Mouse (Mus musculus) bone marrow macrophage, adult 2 months (primary cell): ENCODE data around the gene Smarcc1.

Source experiments
- CTCF ChIP-seq: IDR thresholded peaks from 2 replicates; pipeline ENCODE4 v1.5.1; 2012; ENCODE audit warnings: low read depth, mild to moderate bottlenecking, low read length, moderate library complexity
- POLR2A ChIP-seq: IDR thresholded peaks from 2 replicates; pipeline ENCODE4 v1.6.1; 2012; ENCODE audit warnings: mild to moderate bottlenecking, low read depth, low read length, borderline replicate concordance

DNA sequence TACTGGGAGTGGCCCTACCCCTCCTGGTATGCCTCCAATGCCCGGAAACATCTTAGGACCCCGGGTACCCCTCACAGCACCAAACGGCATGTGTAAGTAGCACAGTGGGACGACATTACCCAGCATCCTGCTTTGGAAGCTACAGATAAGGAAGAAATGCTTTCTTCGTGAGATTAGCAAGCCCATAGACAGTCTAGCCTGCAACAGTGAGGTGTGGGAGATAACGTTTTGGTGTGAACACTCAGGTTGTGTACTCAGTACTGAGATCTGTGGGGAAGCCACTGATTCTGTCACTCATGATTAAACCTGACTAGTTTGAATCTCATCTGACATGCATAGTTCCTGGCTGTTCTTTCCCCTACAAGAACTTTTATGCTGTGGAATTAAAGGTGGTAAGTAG is 117.5 kb downstream of the Smarcc1 start:
- TF ChIP-seq CTCF (no peak), POLR2A (no peak)
